Mouse (Mus musculus): Measurements from ENCODE around the gene Dusp11.

DNA sequence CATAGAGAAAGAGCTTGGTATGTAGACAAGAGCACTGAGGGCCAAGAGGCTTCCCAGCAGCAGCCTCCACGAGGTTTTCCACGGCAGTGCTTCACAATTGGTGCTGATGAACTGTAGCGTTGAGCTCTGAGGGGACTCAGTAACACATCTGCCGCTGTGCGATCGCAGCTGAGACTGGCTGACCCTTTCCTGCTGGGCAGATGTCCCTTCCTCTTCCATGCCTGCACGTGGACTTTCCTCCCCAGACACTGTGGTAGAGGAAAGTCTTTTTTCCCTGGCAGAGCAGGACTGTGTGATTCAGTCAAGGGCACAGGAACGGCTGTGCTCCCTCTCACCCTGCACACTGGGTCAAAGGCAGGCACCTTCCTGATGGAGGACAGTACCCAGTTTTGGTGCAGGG lies 22.9 kb upstream of the Dusp11 start:
- TF ChIP-seq POLR2A (IDR thresholded peaks at IDR 0.05; ENCODE audit: extremely low read depth, insufficient read depth, low read length) (no peak), CTCF (IDR thresholded peaks at IDR 0.05; ENCODE audit: extremely low read depth, insufficient read depth, low read length) (no peak)

Measured in cortical plate, adult 2 months (tissue).